Mouse (Mus musculus) heart, adult 8-10 months (tissue): ENCODE measurements around the gene Zfp652. TPM values are rescaled to one million over a fixed set of nuclear protein-coding genes. Genes with fewer than 3 reads are reported as not detected.

ENCODE experiments used
- DNase-seq: peaks from one replicate; pipeline ENCODE4 v3.0.0; 2022; ENCODE audit warnings: low spot score
- total RNA-seq, 4 experiments: library from RNA; stranded (reverse); gene quantifications; 2 replicates each; pipeline ENCODE4 v1.2.4; 2022

The Zfp652 gene
- total RNA-seq, 4 experiments from 2014 or later, result 49.0 to 60.2 (median 53.5) TPM

GRCm38 (mm10) chr11:95807884-95808283, 95.4 kb downstream of the Zfp652 start:
- DNase-seq, result no peak

DNA sequence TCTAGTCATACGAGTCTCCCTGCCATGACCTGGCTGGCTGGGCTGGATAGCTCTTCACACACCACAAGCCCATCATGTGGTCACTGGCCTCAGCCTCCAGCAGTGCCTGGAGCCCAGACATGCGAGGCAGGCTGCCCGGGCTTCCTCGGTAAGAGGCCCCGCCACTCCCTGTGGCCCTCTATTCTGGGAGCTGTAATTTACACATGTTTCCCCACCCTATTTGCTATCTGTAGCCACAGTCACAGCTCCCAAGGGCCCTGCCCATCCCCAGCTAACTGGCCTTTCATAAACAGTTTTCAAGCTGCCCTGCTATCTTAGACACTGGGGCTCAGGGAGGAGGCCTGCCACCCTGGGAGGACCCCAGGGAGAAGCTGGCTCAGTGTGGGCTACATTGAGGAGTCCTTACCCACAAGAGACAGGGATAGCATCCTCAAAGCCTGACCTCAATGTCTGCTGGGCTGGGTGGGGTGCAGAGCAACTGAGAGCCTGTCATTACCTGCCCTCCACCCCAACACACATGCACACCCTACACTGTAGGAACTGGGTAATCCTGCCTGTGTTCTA, 96.1 kb downstream of the Zfp652 start:
- DNase-seq, result no peak

DNA sequence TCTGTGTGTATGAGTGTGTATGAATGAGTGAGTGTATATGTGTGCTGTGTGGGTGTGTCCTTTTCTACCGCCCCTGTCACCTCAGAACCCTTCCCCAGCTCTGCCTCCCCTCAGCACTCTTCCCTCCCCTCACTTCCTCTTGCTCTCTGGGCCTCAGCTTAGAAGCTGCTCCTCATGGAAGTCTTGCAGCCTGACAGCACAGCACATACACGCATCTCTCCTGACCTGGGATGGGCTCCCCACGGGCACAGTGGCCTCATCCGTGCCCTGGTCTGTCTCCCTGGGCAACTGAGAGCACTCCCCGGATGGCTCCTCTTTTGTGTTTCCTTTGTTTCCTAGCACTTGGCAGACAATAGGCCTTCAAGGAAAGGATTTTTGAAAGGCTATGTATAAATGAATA, 97.1 kb downstream of the Zfp652 start:
- DNase-seq, result no peak

DNA sequence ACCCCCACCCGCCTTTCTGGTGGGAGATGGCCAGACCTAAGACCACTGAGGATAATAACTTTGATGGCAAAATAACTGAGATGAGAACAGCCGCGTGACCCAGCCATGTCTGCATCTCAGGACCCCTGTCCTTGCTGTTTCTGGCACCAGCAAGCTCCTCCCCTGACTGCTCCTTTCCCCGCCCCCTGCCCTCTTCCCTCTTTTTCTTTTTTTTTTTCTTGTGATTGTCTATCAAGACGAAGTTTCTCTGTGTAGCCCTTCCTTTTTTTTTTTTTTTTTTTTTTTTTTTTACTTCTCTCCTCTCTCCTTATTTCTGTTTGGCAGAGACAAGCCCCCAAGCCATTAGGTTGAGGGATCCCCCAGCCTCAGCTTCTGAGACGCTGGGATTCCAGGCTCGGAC, 98.4 kb downstream of the Zfp652 start:
- DNase-seq, result no peak

GRCm38 (mm10) chr11:95811741-95812140, 99.3 kb downstream of the Zfp652 start:
- no peak for DNase-seq

DNA sequence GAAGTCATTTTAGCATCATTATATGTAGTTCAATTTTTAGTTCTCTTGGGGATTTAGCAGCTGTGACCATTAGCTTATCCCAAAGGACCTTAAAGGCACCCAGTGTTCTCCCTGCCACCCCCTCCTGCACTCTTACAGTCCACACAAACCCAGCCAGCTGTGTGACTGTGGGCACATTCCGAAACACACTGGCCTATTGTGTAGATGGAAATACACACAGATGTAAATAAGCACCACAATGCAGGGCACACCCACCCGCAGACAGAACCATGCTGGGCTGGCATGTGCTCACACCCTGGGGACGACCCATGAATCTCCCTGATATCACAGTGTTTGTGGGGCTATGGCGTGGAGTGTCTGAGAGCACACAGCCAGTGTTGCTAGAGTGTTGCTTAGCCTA, 99.8 kb downstream of the Zfp652 start:
- no peak for DNase-seq

- DNase-seq, result no peak
Observed at GRCm38 (mm10) chr11:95814101-95814500, 101.6 kb downstream of the Zfp652 start.

DNA sequence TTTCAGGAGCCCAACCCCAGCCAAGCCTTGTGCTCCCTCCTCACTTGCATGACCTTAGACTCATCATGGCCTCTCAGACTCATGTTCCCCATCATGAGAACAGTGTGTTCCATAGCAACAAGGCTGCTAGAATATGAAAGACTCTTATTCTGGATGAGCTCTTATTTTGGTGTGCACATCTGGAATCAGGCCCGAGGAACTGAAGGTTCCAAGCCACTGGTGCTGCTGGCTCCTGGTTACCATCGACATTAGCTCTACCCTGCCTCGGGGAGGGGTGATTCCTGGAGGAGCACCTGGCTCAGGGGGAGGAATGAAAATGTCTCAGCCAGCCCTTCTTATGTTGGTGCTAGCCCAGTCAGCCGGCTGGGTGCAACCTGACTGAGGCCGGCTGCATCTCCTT, 102.4 kb downstream of the Zfp652 start:
- DNase-seq, result no peak

GRCm38 (mm10) chr11:95815412-95815811, 102.9 kb downstream of the Zfp652 start:
- DNase-seq, result no peak

GRCm38 (mm10) chr11:95819138-95819537, 106.7 kb downstream of the Zfp652 start:
- DNase-seq, result no peak

GRCm38 (mm10) chr11:95821511-95821910, 109.0 kb downstream of the Zfp652 start:
- DNase-seq, result no peak

DNA sequence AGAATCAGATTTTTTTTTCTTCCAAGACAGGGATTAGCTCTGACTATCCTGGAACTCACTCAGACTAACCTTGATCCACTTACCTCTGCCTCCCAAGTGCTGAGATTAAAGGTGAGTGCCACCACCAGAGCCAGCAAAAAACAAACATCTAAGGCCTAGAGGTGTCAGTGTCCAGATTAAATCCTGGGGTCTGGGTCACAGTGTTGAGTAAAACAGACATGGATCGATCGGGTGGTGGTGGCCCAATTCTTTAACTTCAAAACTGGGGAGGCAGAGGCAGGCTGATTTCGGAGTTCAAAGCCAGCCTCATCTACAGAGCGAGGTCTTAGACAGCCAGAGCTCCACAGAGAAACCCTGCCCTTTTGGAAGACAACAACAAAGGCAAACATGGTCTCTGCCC, 110.0 kb downstream of the Zfp652 start:
- no peak for DNase-seq

GRCm38 (mm10) chr11:95824071-95824876, 111.8 kb downstream of the Zfp652 start, which contains the start of gene Phospho1:
Gene Phospho1 (plus strand): TSS chr11:95824499.
- DNase-seq, result peak; percentile 88

DNA sequence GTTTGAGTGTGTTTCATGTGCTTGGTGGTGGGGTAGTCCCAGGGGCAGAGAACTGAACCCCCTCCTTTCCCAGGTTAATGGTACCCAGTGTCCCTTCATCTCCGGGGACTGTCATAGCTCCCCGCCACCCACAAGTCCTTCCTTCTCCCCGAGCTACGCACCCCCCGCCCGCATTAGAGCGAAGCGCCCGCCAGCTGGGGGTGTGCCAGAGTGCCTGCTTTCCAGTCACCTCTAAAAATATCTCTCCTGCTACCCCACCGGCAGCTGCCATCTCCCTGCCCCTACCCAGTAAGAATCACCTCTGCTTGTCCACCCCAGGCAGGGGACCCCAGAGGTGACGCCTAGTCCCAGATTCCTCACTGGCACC, 112.4 kb downstream of the Zfp652 start:
- DNase-seq, result peak; percentile 71

GRCm38 (mm10) chr11:95825625-95826024, 113.2 kb downstream of the Zfp652 start:
- DNase-seq, result no peak

- no peak for DNase-seq
Observed at GRCm38 (mm10) chr11:95826317-95827167, 114.1 kb downstream of the Zfp652 start.

DNA sequence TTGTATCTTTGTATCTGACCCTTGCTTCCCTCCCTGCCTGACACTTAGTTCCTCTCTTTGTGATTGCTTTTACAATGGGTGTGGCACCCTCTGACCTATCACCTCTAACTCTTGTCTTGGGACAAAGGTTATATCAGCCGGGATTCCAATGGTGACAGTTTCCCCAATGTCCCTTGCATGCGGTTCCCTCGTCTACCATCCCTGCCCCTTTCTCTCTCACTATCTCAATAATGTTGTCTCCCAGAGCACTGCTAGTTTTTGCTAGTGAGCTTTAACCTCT, 114.6 kb downstream of the Zfp652 start:
- no peak for DNase-seq

GRCm38 (mm10) chr11:95827464-95828085, 115.1 kb downstream of the Zfp652 start:
- DNase-seq, result peak; percentile 80

- no peak for DNase-seq
Observed at GRCm38 (mm10) chr11:95828181-95828964, 115.9 kb downstream of the Zfp652 start.

DNA sequence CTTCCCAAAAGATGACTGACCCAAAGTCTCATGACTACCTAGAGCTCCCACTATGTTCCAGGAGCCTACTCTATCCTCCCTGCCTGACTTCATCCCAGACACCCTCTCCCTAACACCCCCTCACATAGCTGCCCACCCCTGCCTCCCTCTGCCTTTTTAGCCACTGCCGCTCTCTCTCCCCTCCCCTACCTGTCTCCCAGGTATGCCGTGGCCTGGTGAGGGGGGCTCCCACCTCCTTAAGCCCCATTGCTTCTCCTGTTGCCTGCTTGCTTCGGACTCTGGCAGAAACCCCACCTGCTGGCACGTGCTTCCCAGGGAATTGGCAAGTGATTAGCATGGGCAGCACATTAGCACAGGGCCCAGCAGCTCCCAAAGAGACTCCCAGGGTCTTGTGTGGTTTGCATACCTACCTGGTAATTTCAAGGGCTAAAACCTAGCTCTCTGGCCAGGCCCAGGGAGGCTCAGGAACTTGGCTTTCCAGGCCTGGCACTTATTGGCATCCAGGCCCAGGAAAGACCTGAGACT, 117.1 kb downstream of the Zfp652 start:
- no peak for DNase-seq
